Mouse (Mus musculus) neural tube, embryonic 14.5 days (tissue): ENCODE results near the gene Mcm2. TPM values are rescaled to one million over a fixed set of nuclear protein-coding genes. Genes with fewer than 3 reads are reported as not detected.

Experiments used
- ATAC-seq: fragments of 200-750 bp; cut with Nextera tagmentation; 2 replicates; pipeline ENCODE4 v1.8.0; 2017; ENCODE audit warnings: low read depth, mild to moderate bottlenecking, moderate TSS enrichment, moderate library complexity
- H3K27ac ChIP-seq: fragments of 300-500 bp; sonication (generic); 2 replicates; pipeline ENCODE4 v1.5.1; 2014; ENCODE audit warnings: low read depth, mild to moderate bottlenecking, control low read depth, low read length, moderate library complexity, mixed read lengths
- H3K27me3 ChIP-seq: fragments of 300-500 bp; sonication (generic); 2 replicates; pipeline ENCODE4 v1.6.1; 2014; ENCODE audit warnings: low read length; ENCODE audit not compliant: control insufficient read depth, insufficient read depth
- H3K36me3 ChIP-seq: fragments of 300-500 bp; sonication (generic); 2 replicates; pipeline ENCODE4 v1.6.1; 2014; ENCODE audit warnings: low read length, mixed read lengths; ENCODE audit not compliant: control insufficient read depth, insufficient read depth
- H3K4me1 ChIP-seq: fragments of 300-500 bp; sonication (generic); 2 replicates; pipeline ENCODE4 v1.6.1; 2014; ENCODE audit warnings: low read length; ENCODE audit not compliant: control insufficient read depth, insufficient read depth
- H3K4me2 ChIP-seq: fragments of 300-500 bp; sonication (generic); 2 replicates; pipeline ENCODE4 v1.6.1; 2014; ENCODE audit warnings: mild to moderate bottlenecking, low read depth, low read length, control low read depth
- H3K4me3 ChIP-seq: fragments of 300-500 bp; sonication (generic); 2 replicates; pipeline ENCODE4 v1.5.1; 2014; ENCODE audit warnings: low read depth, low read length, control low read depth, mixed read lengths
- H3K9ac ChIP-seq: fragments of 300-500 bp; sonication (generic); replicated peaks from 2 replicates; pipeline ENCODE4 v1.6.1; 2014; ENCODE audit warnings: low read depth, mild to moderate bottlenecking, control low read depth, low read length, mixed read lengths
- H3K9me3 ChIP-seq: fragments of 300-500 bp; sonication (generic); 2 replicates; pipeline ENCODE4 v1.6.1; 2016; ENCODE audit warnings: low read length; ENCODE audit not compliant: control insufficient read depth
- WGBS: fragments of 180-500 bp; shearing (Covaris S2); extraction: QIAGEN DNeasy Blood & Tissue Kit; methylation state at CpG from one replicate; pipeline ENCODE4 v1.1.7; 2014; 5-methylcytosine and 5-hydroxymethylcytosine counted together
- polyA plus RNA-seq: library from polyadenylated mRNA; unstranded; fragments of >200 nt; fragmentation: Nextera tagmentation; extraction: Ambion mirVana; gene quantifications from 2 replicates; pipeline ENCODE4 v1.2.1, GENCODE M21; 2014

The Mcm2 gene
- polyA plus RNA-seq, 1 experiment from 2014 or later = 15.1 TPM

DNA sequence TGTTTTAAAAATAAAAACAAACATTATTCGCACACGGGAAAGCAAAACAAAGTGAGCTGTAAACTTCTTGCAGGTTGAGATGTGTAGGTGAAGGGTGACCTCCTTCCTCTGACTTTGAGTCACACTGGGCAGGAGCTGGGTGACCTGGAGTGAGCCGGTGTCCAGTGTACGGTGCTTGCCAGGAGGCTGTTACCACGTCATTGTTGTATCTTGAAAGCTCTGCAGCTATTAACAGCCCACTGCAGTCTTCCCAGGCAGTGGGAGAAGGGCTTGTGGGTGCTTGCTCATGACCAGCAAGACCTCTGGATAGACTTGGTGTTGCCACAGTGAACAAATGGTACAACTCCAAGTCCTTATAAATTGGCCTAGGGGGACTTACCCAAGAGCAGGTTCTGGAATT, 16.2 kb upstream of the Mcm2 start:
- Histone ChIP-seq H3K4me2 (no peak overlapping the region), H3K9me3 (no peaks in the 10 kb centered on the region), H3K36me3 (0 out of 2 replicates have a peak, but pooled peaks cover 5% of the 10 kb centered on the region), H3K4me1 (no peaks in the 10 kb centered on the region), H3K27ac (no peak overlapping the region), H3K4me3 (no peak overlapping the region), H3K9ac (no peak overlapping the region), H3K27me3 (no peaks in the 10 kb centered on the region)
- 77% methylated on average over 5 of the region's 5 CpGs for WGBS
- ATAC-seq = no peak

GRCm38 (mm10) chr6:88913440-88913839, 14.9 kb upstream of the Mcm2 start:
- ATAC-seq = no peak

DNA sequence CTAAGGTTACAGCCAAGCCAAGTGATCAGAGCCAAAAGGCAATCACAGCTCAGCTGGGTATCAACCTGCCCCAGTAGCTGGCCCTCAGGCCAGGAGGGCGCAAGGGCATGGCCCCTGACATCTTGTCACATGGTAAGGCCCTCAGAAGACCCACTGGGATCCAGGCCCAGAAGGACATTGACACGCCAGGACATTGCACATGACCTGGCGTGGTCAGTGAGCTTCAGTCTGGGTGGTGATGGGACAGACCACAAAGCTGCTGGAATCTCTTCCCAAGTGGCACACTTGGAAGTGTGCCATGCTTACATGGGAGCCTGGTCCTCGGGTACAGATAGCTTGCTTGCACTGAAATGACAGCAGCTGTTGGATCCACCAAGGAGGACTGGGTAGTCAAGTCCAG, 14.4 kb upstream of the Mcm2 start:
- Histone ChIP-seq H3K4me3 (no peak overlapping the region), H3K4me2 (no peak overlapping the region), H3K36me3 (0 out of 2 replicates have a peak, but pooled peaks cover 5% of the 10 kb centered on the region), H3K4me1 (no peaks in the 10 kb centered on the region), H3K9me3 (no peaks in the 10 kb centered on the region), H3K27me3 (no peaks in the 10 kb centered on the region), H3K27ac (no peak overlapping the region), H3K9ac (no peak overlapping the region)
- no peak for ATAC-seq
- WGBS = 84% methylated on average over 4 of the region's 4 CpGs

More at GRCm38 (mm10) chr6:88913440-88913839, 14.9 kb upstream of the Mcm2 start:
- 0 out of 2 replicates have a peak, but pooled peaks cover 5% of the 10 kb centered on the region for H3K36me3 ChIP-seq
- H3K9ac ChIP-seq = no peak overlapping the region
- H3K4me2 ChIP-seq = no peak overlapping the region
- no peak overlapping the region for H3K27ac ChIP-seq
- no peaks in the 10 kb centered on the region for H3K4me1 ChIP-seq
- no peak overlapping the region for H3K4me3 ChIP-seq
- no peaks in the 10 kb centered on the region for H3K9me3 ChIP-seq
- no peaks in the 10 kb centered on the region for H3K27me3 ChIP-seq

DNA sequence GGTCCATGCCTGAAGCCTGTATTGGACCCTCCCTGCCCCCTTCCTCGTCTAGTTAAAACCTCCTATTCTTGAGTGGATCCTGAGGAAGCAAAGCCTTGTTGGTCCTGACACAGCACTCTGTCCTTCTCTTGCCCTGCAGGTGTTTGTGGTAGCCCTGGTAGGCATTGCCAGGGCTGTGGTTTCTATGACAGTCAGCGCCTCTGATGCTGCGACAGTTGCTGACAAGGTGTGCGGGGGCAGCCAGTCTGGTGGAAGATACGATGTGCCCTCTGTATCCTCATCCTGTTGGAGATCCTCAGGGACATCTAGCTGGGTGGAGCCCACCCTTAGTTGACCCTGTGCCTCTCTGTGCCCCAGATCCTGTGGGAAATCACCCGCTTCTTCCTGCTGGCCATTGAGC, 10.6 kb upstream of the Mcm2 start:
- Histone ChIP-seq H3K9me3 (no peaks in the 10 kb centered on the region), H3K4me3 (no peak overlapping the region), H3K27me3 (no peaks in the 10 kb centered on the region), H3K4me1 (0 out of 2 replicates have a peak, but pooled peaks cover 2% of the 10 kb centered on the region), H3K36me3 (0 out of 2 replicates have a peak, but pooled peaks cover 5% of the 10 kb centered on the region), H3K4me2 (no peak overlapping the region), H3K27ac (no peak overlapping the region), H3K9ac (no peak overlapping the region)
- ATAC-seq = no peak
- WGBS = 94% methylated on average over 6 of the region's 6 CpGs

DNA sequence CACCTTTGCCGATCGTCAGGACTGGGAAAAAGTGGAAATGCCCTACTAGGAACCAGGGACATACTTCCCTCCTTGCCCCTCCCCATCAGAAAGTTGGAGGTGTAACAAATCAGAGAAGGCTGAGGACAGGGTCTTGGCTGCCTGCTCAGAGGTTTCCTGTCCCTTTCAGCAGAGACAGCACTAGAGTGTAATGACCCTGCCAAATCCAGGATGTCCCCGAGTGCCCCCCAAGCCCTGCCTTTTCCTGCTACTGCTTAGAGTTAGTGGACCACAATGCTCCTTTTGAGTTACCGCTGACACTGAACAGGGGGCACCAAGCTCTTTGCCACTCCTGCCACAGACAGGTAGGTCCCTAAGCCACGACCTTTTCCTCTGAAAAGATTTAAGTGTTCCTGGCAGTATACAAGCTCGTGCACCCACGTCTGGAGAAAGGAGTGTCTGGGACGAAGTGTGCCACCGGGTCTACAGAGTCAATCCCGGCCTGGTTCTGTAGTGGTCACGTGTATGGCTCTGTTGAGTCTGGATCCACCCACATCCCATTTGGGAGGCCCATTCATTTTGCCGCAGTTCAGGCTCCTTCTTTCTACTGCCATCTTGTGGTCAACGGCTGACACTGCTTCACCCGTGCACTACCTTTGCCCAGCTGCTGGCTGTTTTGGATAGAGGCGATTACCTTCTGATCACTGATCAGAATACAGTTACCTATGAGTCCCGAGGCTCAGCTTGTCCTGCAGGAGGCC, 8.0 kb upstream of the Mcm2 start:
- ATAC-seq = no peak
- Histone ChIP-seq H3K27ac (no peak overlapping the region), H3K9me3 (no peaks in the 10 kb centered on the region), H3K4me2 (peak overlapping the region; percentile 8; the same call in 1 of the 2 replicates), H3K9ac (no peak overlapping the region), H3K27me3 (no peaks in the 10 kb centered on the region), H3K36me3 (no peaks in the 10 kb centered on the region), H3K4me3 (no peak overlapping the region), H3K4me1 (peaks cover 13% of the 10 kb centered on the region)
- 18% methylated on average over 16 of the region's 16 CpGs for WGBS

GRCm38 (mm10) chr6:88905042-88905441, 6.5 kb upstream of the Mcm2 start:
- Histone ChIP-seq H3K36me3 (no peaks in the 10 kb centered on the region), H3K4me1 (peaks cover 15% of the 10 kb centered on the region), H3K9ac (no peak overlapping the region), H3K27ac (no peak overlapping the region), H3K27me3 (no peaks in the 10 kb centered on the region), H3K4me2 (no peak overlapping the region), H3K9me3 (no peaks in the 10 kb centered on the region), H3K4me3 (no peak overlapping the region)
- 88% methylated on average over 7 of the region's 7 CpGs for WGBS
- ATAC-seq = no peak

DNA sequence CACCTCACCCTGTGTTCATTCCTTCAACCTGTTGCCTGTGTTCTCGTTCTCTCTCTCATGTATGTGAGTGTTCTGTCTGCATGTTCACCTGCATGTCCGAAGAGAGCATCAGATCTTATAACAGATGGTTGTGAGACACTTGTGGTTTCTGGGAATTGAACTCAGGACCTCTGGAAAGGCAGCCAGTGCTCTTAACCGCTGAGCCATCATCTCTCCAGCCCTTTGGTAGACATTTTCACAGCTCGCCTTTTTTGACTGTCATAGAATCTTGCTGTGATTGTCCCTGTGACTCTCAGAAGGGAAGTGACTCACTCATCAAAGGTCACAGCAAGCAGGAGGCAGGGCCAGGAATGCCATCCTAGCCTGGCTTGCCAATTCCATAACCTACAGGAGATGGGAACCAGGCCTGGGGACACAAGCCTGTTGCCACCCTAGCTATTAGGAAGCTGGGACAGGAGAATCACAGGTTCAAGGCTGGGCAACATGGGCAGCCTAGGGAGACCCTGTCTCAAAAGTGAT, 5.9 kb upstream of the Mcm2 start:
- 90% methylated on average over 4 of the region's 4 CpGs for WGBS
- no peaks in the 10 kb centered on the region for H3K36me3 ChIP-seq
- H3K9me3 ChIP-seq = no peaks in the 10 kb centered on the region
- H3K27me3 ChIP-seq = no peaks in the 10 kb centered on the region
- H3K27ac ChIP-seq = no peak overlapping the region
- no peak overlapping the region for H3K4me2 ChIP-seq
- no peak overlapping the region for H3K9ac ChIP-seq
- no peak for ATAC-seq
- H3K4me1 ChIP-seq = peaks cover 15% of the 10 kb centered on the region
- no peak overlapping the region for H3K4me3 ChIP-seq

GRCm38 (mm10) chr6:88903708-88904107, 5.1 kb upstream of the Mcm2 start:
- Histone ChIP-seq H3K4me1 (peaks cover 15% of the 10 kb centered on the region), H3K27me3 (no peaks in the 10 kb centered on the region), H3K9ac (no peak overlapping the region), H3K4me3 (no peak overlapping the region), H3K9me3 (no peaks in the 10 kb centered on the region), H3K27ac (no peak overlapping the region), H3K4me2 (peak overlapping the region; percentile 98; the same call in 1 of the 2 replicates), H3K36me3 (no peaks in the 10 kb centered on the region)
- ATAC-seq = no peak
- WGBS = 85% methylated on average over 5 of the region's 5 CpGs
